ENCODE assay signal across 22 mouse cellular contexts in genomic region chr10:39955163-39955562, GRCm38 (mm10). TPM values are rescaled to one million over a fixed set of nuclear protein-coding genes. Genes with fewer than 3 reads are reported as not detected.
"Had no signal": no experiment of that assay in that cellular context is flagged by ENCODE, and none has a peak within 500 bp of the region (broad histone marks: within the 10 kb centered on the region; RNA-seq: fewer than 3 reads in every experiment).

No protein-coding gene starts in this region.

- H3K9ac ChIP-seq: lung, embryonic 14.5 days; midbrain, embryonic 12.5 days; neural tube, embryonic 13.5 days; neural tube, embryonic 15.5 days had no signal

- H3K4me3 ChIP-seq: midbrain, embryonic 10.5 days; midbrain, embryonic 12.5 days; myocyte; neural tube, embryonic 13.5 days; neural tube, embryonic 15.5 days had no signal

- DNase-seq: lung, adult 18-20 months; lung, embryonic 14.5 days; lung, postnatal 10 days; lung, postnatal 4 days; midbrain, embryonic 14.5 days; retina, postnatal 1 day; right cerebral cortex, adult 18-20 months; right cerebral cortex, postnatal 25 days; right cerebral cortex, postnatal 4 days; spleen, adult 18-20 months; thymus, adult 18-20 months; thymus, postnatal 14 days; thymus, postnatal 36 days had no signal

- H3K27me3 ChIP-seq: neural tube, embryonic 15.5 days had no signal

- H3K36me3 ChIP-seq: midbrain, embryonic 10.5 days; midbrain, embryonic 12.5 days; neural tube, embryonic 13.5 days; neural tube, embryonic 15.5 days had no signal

- H3K9me3 ChIP-seq: midbrain, embryonic 10.5 days; midbrain, embryonic 12.5 days; neural tube, embryonic 13.5 days; neural tube, embryonic 15.5 days had no signal

- H3K4me2 ChIP-seq: lung, embryonic 14.5 days; midbrain, embryonic 12.5 days; neural tube, embryonic 13.5 days; neural tube, embryonic 15.5 days had no signal

- ATAC-seq: midbrain, embryonic 16.5 days had no signal

- H3K27ac ChIP-seq: midbrain, embryonic 10.5 days; midbrain, embryonic 12.5 days; neural tube, embryonic 13.5 days; neural tube, embryonic 15.5 days had no signal

RNA-seq across cellular contexts. Expression of gene Mfsd4b3, which starts 4.8 kb away (rescaled TPM):
- polyA plus RNA-seq: midbrain, embryonic 14.5 days; neural tube, embryonic 11.5 days; neural tube, embryonic 15.5 days had no signal

RNA-seq across cellular contexts. Expression of gene Mfsd4b2, which starts 28.4 kb away (rescaled TPM):
- polyA plus RNA-seq: lung, embryonic 14.5 days; lung, embryonic 16.5 days; midbrain, embryonic 10.5 days; midbrain, embryonic 12.5 days; midbrain, embryonic 14.5 days; midbrain, embryonic 16.5 days; myocyte; neural tube, embryonic 11.5 days; neural tube, embryonic 13.5 days; neural tube, embryonic 15.5 days had no signal

RNA-seq across cellular contexts. Expression of gene Mfsd4b5, which starts 31.3 kb away (rescaled TPM):
- polyA plus RNA-seq: midbrain, embryonic 10.5 days; midbrain, embryonic 14.5 days; midbrain, embryonic 16.5 days; neural tube, embryonic 13.5 days; neural tube, embryonic 15.5 days; stomach, embryonic 14.5 days had no signal
